Mouse (Mus musculus): ENCODE results near the gene Sbf1. TPM values are rescaled to one million over a fixed set of nuclear protein-coding genes. Genes with fewer than 3 reads are reported as not detected.

The Sbf1 gene
- total and polyA plus RNA-seq, 2 experiments = 22.3 to 99.0 TPM

DNA sequence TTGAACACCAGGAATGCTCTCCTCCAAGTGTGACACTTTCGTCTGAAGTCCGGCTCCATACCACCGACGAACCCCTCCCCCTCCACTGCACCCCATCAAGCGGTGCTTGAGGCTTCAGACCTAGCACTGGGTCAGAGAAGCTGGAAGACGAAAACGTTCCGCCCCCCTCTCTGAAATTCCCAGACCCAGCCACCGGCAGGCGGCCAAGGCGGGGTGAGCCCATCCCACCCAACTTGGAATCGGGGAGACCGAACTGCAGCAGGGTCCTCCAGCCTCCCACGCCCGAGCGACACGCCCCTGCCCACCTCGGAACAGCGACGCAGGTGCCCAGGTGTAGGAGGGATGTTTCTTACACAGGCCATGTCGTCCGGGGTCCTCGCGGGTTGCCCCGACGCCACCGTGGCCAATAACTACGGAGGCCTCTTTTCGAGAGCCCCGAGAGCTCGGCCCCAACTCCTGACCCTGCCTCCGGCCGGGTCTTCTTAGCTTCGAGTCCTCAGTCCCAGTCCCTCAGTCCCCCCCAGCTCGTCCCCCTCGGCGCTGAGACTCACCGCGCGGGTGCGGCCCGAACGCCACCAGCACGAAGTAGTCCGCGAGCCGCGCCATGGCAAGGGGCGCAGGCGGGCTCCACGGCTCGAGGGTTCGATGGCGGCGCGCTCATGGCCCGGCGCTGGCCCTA, 461 bp downstream of the Sbf1 start:
- no peaks in the 10 kb centered on the region for H3K27me3 ChIP-seq (ENCODE audit: control insufficient read depth, insufficient read depth, low read length)
- no peak for DNase-seq (ENCODE audit: extremely low read depth, low read depth, low spot score)
- no peaks in the 10 kb centered on the region for H3K36me3 ChIP-seq (ENCODE audit: control insufficient read depth, insufficient read depth, low read length)
- H3K4me3 ChIP-seq (ENCODE audit: insufficient read depth, low read depth, low read length) = peak overlapping the region; percentile 96
- H3K9ac ChIP-seq (ENCODE audit: low read depth, low read length) = peak overlapping the region; percentile 97
- peaks cover 14% of the 10 kb centered on the region for H3K4me1 ChIP-seq (ENCODE audit: control insufficient read depth, insufficient read depth, low read length)
- H3K79me2 ChIP-seq (ENCODE audit: control insufficient read depth, insufficient read depth, low read length) = peaks cover 48% of the 10 kb centered on the region
- 0 out of 2 replicates have a peak overlapping the region, but pooled peaks have one; percentile 26 for H3K27ac ChIP-seq (replicated peaks; ENCODE audit: insufficient read depth, low read depth, low read length)
- TF ChIP-seq CTCF (IDR thresholded peaks at IDR 0.05; ENCODE audit: low read depth, low read length) (no peak), POLR2A (IDR thresholded peaks at IDR 0.05; ENCODE audit: extremely low read depth, insufficient read depth, low read length) (no peak)
- WGBS = under 1% methylated on average over 58 of the region's 58 CpGs

DNA sequence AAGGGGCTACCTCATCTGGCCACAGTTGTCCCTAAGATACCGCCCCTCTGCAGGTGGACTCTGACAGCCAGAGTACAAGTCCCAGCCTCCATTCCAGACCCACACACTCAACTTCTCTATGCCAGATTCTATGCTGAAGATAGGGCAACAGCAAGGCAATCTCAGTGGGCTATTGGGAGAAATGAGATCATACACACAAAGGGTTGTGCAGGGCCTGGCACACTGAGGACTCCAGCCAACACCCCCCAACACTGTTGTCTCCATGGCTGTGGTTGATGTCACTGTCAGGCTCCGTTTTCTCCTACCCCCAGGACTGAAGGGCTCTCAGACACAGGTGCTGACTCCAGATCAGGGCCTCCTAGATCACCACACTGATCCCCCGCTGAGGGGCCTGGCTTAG, 1.0 kb downstream of the Sbf1 start:
- peak overlapping the region; percentile 96 for H3K4me3 ChIP-seq (ENCODE audit: insufficient read depth, low read depth, low read length)
- H3K27me3 ChIP-seq (ENCODE audit: control insufficient read depth, insufficient read depth, low read length) = no peaks in the 10 kb centered on the region
- TF ChIP-seq CTCF (IDR thresholded peaks at IDR 0.05; ENCODE audit: low read depth, low read length) (no peak), POLR2A (IDR thresholded peaks at IDR 0.05; ENCODE audit: extremely low read depth, insufficient read depth, low read length) (no peak)
- peaks cover 14% of the 10 kb centered on the region for H3K4me1 ChIP-seq (ENCODE audit: control insufficient read depth, insufficient read depth, low read length)
- no peak overlapping the region for H3K27ac ChIP-seq (replicated peaks; ENCODE audit: insufficient read depth, low read depth, low read length)
- H3K79me2 ChIP-seq (ENCODE audit: control insufficient read depth, insufficient read depth, low read length) = peaks cover 52% of the 10 kb centered on the region
- H3K36me3 ChIP-seq (ENCODE audit: control insufficient read depth, insufficient read depth, low read length) = no peaks in the 10 kb centered on the region
- 27% methylated on average over 3 of the region's 3 CpGs for WGBS
- no peak for DNase-seq (ENCODE audit: extremely low read depth, low read depth, low spot score)
- peak overlapping the region; percentile 97 for H3K9ac ChIP-seq (ENCODE audit: low read depth, low read length)

DNA sequence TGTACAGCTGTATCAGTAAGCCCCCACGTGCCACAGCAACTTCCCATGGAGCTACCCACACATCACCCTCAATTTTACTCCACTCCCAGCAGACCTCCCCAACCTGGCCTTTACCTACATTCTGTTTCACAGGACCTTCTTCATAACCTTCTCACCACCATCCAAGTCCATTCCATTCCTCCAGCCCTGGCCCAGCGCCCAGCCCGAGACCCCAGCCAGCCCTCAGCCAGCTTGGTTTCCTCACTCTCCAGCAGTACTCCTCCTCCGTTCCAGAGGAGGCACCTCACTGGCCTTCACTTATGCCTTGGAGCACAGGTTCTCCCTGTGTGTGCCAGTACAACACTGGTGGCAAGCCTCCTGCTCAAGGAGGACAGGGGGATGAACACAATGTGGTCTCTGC, 1.8 kb downstream of the Sbf1 start:
- WGBS = 64% methylated on average over 4 of the region's 4 CpGs
- Histone ChIP-seq H3K79me2 (ENCODE audit: control insufficient read depth, insufficient read depth, low read length) (peaks cover 59% of the 10 kb centered on the region), H3K4me1 (ENCODE audit: control insufficient read depth, insufficient read depth, low read length) (peaks cover 14% of the 10 kb centered on the region), H3K27me3 (ENCODE audit: control insufficient read depth, insufficient read depth, low read length) (no peaks in the 10 kb centered on the region), H3K36me3 (ENCODE audit: control insufficient read depth, insufficient read depth, low read length) (no peaks in the 10 kb centered on the region), H3K9ac (ENCODE audit: low read depth, low read length) (no peak overlapping the region), H3K27ac (replicated peaks; ENCODE audit: insufficient read depth, low read depth, low read length) (no peak overlapping the region), H3K4me3 (ENCODE audit: insufficient read depth, low read depth, low read length) (no peak overlapping the region)
- TF ChIP-seq POLR2A (IDR thresholded peaks at IDR 0.05; ENCODE audit: extremely low read depth, insufficient read depth, low read length) = no peak
- no peak for TF ChIP-seq CTCF (IDR thresholded peaks at IDR 0.05; ENCODE audit: low read depth, low read length)
- DNase-seq (ENCODE audit: extremely low read depth, low read depth, low spot score) = no peak

DNA sequence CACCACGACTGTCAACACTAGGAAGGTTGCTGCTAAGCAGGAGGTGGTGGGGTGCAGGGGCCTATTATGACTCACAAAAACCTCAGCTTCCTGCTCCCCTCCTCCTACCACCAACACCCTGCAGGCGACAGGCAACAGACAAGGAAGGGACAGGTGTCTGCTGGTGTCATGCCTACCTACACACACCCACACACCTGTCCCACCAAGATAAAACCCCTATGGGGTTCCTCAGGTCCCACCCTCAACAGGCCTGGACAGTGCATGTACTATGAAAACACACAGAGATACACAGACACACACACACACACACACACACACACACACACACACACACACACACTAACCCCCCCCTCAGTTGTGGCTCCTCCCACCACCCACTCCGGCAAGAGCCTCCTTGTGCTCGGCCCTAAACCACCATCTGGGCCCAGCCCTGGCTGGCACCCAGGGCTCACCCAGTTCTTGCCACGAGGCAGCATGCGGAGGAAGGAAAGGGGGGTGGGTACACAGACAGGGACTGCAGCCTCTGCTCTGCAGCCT, 5.1 kb downstream of the Sbf1 start:
- no peak for TF ChIP-seq POLR2A (IDR thresholded peaks at IDR 0.05; ENCODE audit: extremely low read depth, insufficient read depth, low read length)
- no peak for TF ChIP-seq CTCF (IDR thresholded peaks at IDR 0.05; ENCODE audit: low read depth, low read length)
- no peak for DNase-seq (ENCODE audit: extremely low read depth, low read depth, low spot score)
- Histone ChIP-seq H3K27me3 (ENCODE audit: control insufficient read depth, insufficient read depth, low read length) (no peaks in the 10 kb centered on the region), H3K4me1 (ENCODE audit: control insufficient read depth, insufficient read depth, low read length) (peaks cover 11% of the 10 kb centered on the region), H3K9ac (ENCODE audit: low read depth, low read length) (no peak overlapping the region), H3K27ac (replicated peaks; ENCODE audit: insufficient read depth, low read depth, low read length) (no peak overlapping the region), H3K36me3 (ENCODE audit: control insufficient read depth, insufficient read depth, low read length) (no peaks in the 10 kb centered on the region; the same call in 1 of the 2 replicates), H3K79me2 (ENCODE audit: control insufficient read depth, insufficient read depth, low read length) (peaks cover 65% of the 10 kb centered on the region), H3K4me3 (ENCODE audit: insufficient read depth, low read depth, low read length) (no peak overlapping the region)
- 45% methylated on average over 6 of the region's 6 CpGs for WGBS

DNA sequence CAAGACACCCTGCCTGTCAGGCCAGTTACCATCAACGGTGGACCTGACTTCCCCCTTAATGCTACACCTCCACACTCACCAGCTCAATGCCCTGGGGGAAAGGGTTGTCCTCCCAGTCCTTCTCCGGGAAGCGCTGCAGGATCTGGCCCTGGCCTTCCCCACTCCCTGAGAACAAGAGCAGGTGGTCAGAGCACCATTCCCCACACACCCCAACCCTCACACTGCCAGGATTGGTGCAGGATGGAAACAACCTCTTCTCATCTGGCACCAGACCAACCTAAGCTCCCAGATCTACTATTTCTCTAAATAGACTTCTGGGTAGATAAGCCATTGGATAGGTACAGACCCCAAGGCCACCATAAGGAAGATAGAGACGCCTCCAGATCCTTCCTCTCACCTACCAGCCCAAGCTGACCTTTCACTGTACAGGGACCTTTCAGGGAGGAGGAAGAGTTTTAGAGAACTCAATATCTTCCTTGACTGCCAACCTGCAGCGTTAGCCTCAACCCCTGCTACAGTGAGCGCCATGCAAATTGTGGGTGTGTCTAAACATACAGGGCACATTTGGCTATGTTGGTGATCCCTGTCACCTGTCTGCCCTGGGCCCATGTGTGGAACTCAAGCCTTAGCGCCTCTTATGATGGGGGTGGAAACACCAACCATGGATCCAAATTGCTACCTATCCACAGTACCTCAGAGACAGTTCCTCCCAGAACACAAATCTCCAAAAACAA, 6.5 kb downstream of the Sbf1 start:
- no peak overlapping the region for H3K9ac ChIP-seq (ENCODE audit: low read depth, low read length)
- no peaks in the 10 kb centered on the region; the same call in 1 of the 2 replicates for H3K36me3 ChIP-seq (ENCODE audit: control insufficient read depth, insufficient read depth, low read length)
- TF ChIP-seq POLR2A (IDR thresholded peaks at IDR 0.05; ENCODE audit: extremely low read depth, insufficient read depth, low read length) (no peak), CTCF (IDR thresholded peaks at IDR 0.05; ENCODE audit: low read depth, low read length) (no peak)
- peaks cover 4% of the 10 kb centered on the region for H3K4me1 ChIP-seq (ENCODE audit: control insufficient read depth, insufficient read depth, low read length)
- no peak overlapping the region for H3K4me3 ChIP-seq (ENCODE audit: insufficient read depth, low read depth, low read length)
- no peak overlapping the region for H3K27ac ChIP-seq (replicated peaks; ENCODE audit: insufficient read depth, low read depth, low read length)
- 89% methylated on average over 7 of the region's 7 CpGs for WGBS
- DNase-seq (ENCODE audit: extremely low read depth, low read depth, low spot score) = no peak
- H3K27me3 ChIP-seq (ENCODE audit: control insufficient read depth, insufficient read depth, low read length) = no peaks in the 10 kb centered on the region
- H3K79me2 ChIP-seq (ENCODE audit: control insufficient read depth, insufficient read depth, low read length) = peaks cover 51% of the 10 kb centered on the region
